Mouse (Mus musculus): ENCODE data around the gene Trp53bp2.

Gene Trp53bp2

GRCm38 (mm10) chr1:182461261-182461660 lies 52.3 kb downstream of the Trp53bp2 start:
- peak; percentile 18 for DNase-seq (ENCODE audit: low read depth)

GRCm38 (mm10) chr1:182461813-182462212 lies 52.8 kb downstream of the Trp53bp2 start:
- no peak for DNase-seq (ENCODE audit: low read depth)

GRCm38 (mm10) chr1:182465309-182465708 lies 56.3 kb downstream of the Trp53bp2 start:
- DNase-seq (ENCODE audit: low read depth) = no peak

- DNase-seq (ENCODE audit: low read depth) = peak; percentile 17
These were observed 57.0 kb downstream of the Trp53bp2 start for GRCm38 (mm10) chr1:182465978-182466377.

GRCm38 (mm10) chr1:182475005-182475796 lies 66.2 kb downstream of the Trp53bp2 start:
- DNase-seq (ENCODE audit: low read depth) = peak; percentile 18

GRCm38 (mm10) chr1:182478935-182479334 lies 70.0 kb downstream of the Trp53bp2 start:
- no peak for DNase-seq (ENCODE audit: low read depth)

GRCm38 (mm10) chr1:182481138-182481537 lies 72.2 kb downstream of the Trp53bp2 start:
- DNase-seq (ENCODE audit: low read depth) = no peak

- DNase-seq (ENCODE audit: low read depth) = no peak
These were observed 72.8 kb downstream of the Trp53bp2 start for GRCm38 (mm10) chr1:182481646-182482295.

- no peak for DNase-seq (ENCODE audit: low read depth)
These were observed 74.3 kb downstream of the Trp53bp2 start for GRCm38 (mm10) chr1:182482991-182483909.

GRCm38 (mm10) chr1:182483910-182484274 lies 74.9 kb downstream of the Trp53bp2 start:
- no peak for DNase-seq (ENCODE audit: low read depth)

- DNase-seq (ENCODE audit: low read depth) = no peak
These were observed 79.5 kb downstream of the Trp53bp2 start for GRCm38 (mm10) chr1:182488503-182488902.

GRCm38 (mm10) chr1:182489803-182490452 lies 81.0 kb downstream of the Trp53bp2 start:
- DNase-seq (ENCODE audit: low read depth) = peak; percentile 98

GRCm38 (mm10) chr1:182490568-182490967 lies 81.6 kb downstream of the Trp53bp2 start:
- DNase-seq (ENCODE audit: low read depth) = peak; percentile 23

- DNase-seq (ENCODE audit: low read depth) = no peak
These were observed 82.9 kb downstream of the Trp53bp2 start for GRCm38 (mm10) chr1:182491839-182492238.

GRCm38 (mm10) chr1:182494285-182495145 lies 85.5 kb downstream of the Trp53bp2 start:
- no peak for DNase-seq (ENCODE audit: low read depth)

- DNase-seq (ENCODE audit: low read depth) = no peak
These were observed 87.7 kb downstream of the Trp53bp2 start for GRCm38 (mm10) chr1:182496685-182497084.

GRCm38 (mm10) chr1:182497736-182498135 lies 88.8 kb downstream of the Trp53bp2 start:
- no peak for DNase-seq (ENCODE audit: low read depth)

GRCm38 (mm10) chr1:182499443-182500089 lies 90.6 kb downstream of the Trp53bp2 start:
- no peak for DNase-seq (ENCODE audit: low read depth)

GRCm38 (mm10) chr1:182500224-182500623 lies 91.3 kb downstream of the Trp53bp2 start:
- no peak for DNase-seq (ENCODE audit: low read depth)

- peak; percentile 9 for DNase-seq (ENCODE audit: low read depth)
These were observed 91.9 kb downstream of the Trp53bp2 start for GRCm38 (mm10) chr1:182500843-182501242.

Data from 416B (cell line).